Mouse (Mus musculus) cortical plate, adult 2 months (tissue): ENCODE data around the gene Arhgap23. TPM values are rescaled to one million over a fixed set of nuclear protein-coding genes. Genes with fewer than 3 reads are reported as not detected.

ENCODE experiments used
- H3K27ac ChIP-seq: fragments of 200-500 bp; 2 replicates; pipeline ENCODE4 v1.5.1; 2012; ENCODE audit warnings: low read length, control low read depth, inconsistent platforms; ENCODE audit not compliant: insufficient read depth
- H3K4me1 ChIP-seq: fragments of 200-500 bp; 2 replicates; pipeline ENCODE4 v1.6.1; 2011; ENCODE audit warnings: low read length; ENCODE audit not compliant: control insufficient read depth, insufficient read depth
- H3K4me3 ChIP-seq: fragments of 200-500 bp; 2 replicates; pipeline ENCODE4 v1.5.1; 2011; ENCODE audit warnings: mild to moderate bottlenecking, low read length, control low read depth; ENCODE audit not compliant: insufficient read depth
- CTCF ChIP-seq: fragments of 200-500 bp; IDR thresholded peaks from 2 replicates; pipeline ENCODE4 v1.5.1; 2011; ENCODE audit warnings: mild to moderate bottlenecking, control low read depth, low read length; ENCODE audit not compliant: insufficient read depth; ENCODE audit errors: extremely low read depth
- POLR2A ChIP-seq: fragments of 200-500 bp; IDR thresholded peaks from 2 replicates; pipeline ENCODE4 v1.6.1; 2011; ENCODE audit warnings: mild to moderate bottlenecking, low read length, control low read depth; ENCODE audit not compliant: insufficient read depth; ENCODE audit errors: extremely low read depth
- polyA plus RNA-seq: library from polyadenylated mRNA; depleted of rRNA; stranded (reverse); fragments of >200 nt; gene quantifications from 2 replicates; pipeline ENCODE4 v1.2.3, GENCODE M21; 2012; rRNA removed

The Arhgap23 gene
- polyA plus RNA-seq, 1 experiment: 71.5 TPM

- Histone ChIP-seq H3K4me3 (no peak overlapping the region), H3K4me1 (peaks cover 17% of the 10 kb centered on the region), H3K27ac (peak overlapping the region; percentile 78)
- no peak for TF ChIP-seq POLR2A
- no peak for TF ChIP-seq CTCF
These were observed 127.1 kb downstream of the Arhgap23 start for GRCm38 (mm10) chr11:97542171-97543150.

GRCm38 (mm10) chr11:97543181-97543733 is 127.9 kb downstream of the Arhgap23 start:
- Histone ChIP-seq H3K4me1 (peaks cover 19% of the 10 kb centered on the region), H3K27ac (peak overlapping the region; percentile 85)
- TF ChIP-seq CTCF (no peak), POLR2A (no peak)

GRCm38 (mm10) chr11:97543883-97544282 is 128.6 kb downstream of the Arhgap23 start:
- no peak overlapping the region for H3K4me3 ChIP-seq
- peak overlapping the region; percentile 85 for H3K27ac ChIP-seq
- H3K4me1 ChIP-seq: peaks cover 19% of the 10 kb centered on the region
- TF ChIP-seq CTCF (no peak), POLR2A (no peak)

More at GRCm38 (mm10) chr11:97543181-97543733, 127.9 kb downstream of the Arhgap23 start:
- H3K4me3 ChIP-seq: no peak overlapping the region

- TF ChIP-seq CTCF: no peak
- H3K4me3 ChIP-seq: peak overlapping the region; percentile 39
- H3K27ac ChIP-seq: peak overlapping the region; percentile 24; the same call in 1 of the 2 replicates
- H3K4me1 ChIP-seq: peaks cover 18% of the 10 kb centered on the region
These were observed 130.7 kb downstream of the Arhgap23 start for GRCm38 (mm10) chr11:97545808-97546560.

GRCm38 (mm10) chr11:97546804-97547411 is 131.6 kb downstream of the Arhgap23 start:
- H3K27ac ChIP-seq: peak overlapping the region; percentile 91
- H3K4me1 ChIP-seq: peaks cover 18% of the 10 kb centered on the region
- H3K4me3 ChIP-seq: peak overlapping the region; percentile 39
- TF ChIP-seq POLR2A: no peak
- TF ChIP-seq CTCF: no peak

- H3K4me1 ChIP-seq: peaks cover 19% of the 10 kb centered on the region
- H3K27ac ChIP-seq: 0 out of 2 replicates have a peak overlapping the region, but pooled peaks have one; percentile 16
- H3K4me3 ChIP-seq: no peak overlapping the region; the same call in 1 of the 2 replicates
- TF ChIP-seq POLR2A: no peak
- no peak for TF ChIP-seq CTCF
These were observed 132.8 kb downstream of the Arhgap23 start for GRCm38 (mm10) chr11:97547957-97548706.

GRCm38 (mm10) chr11:97548757-97549156 is 133.4 kb downstream of the Arhgap23 start:
- no peak overlapping the region for H3K4me3 ChIP-seq
- H3K4me1 ChIP-seq: peaks cover 17% of the 10 kb centered on the region
- TF ChIP-seq CTCF: no peak
- TF ChIP-seq POLR2A: no peak
- H3K27ac ChIP-seq: no peak overlapping the region

Other genes with a start within 250 kb of the Arhgap23 start
- 73.2 and 76.8 TPM in 2 replicates for gene Kpnb1, start 227.7 kb upstream of the Arhgap23 start, polyA plus RNA-seq
- gene Npepps, start 134.9 kb upstream of the Arhgap23 start, polyA plus RNA-seq: 81.2 and 88.0 TPM in 2 replicates
- gene Mrpl45, start 99.8 kb upstream of the Arhgap23 start, polyA plus RNA-seq: 27.7 and 29.5 TPM in 2 replicates
- gene Gpr179, start 63.5 kb upstream of the Arhgap23 start, polyA plus RNA-seq: 0.15 and 0.21 TPM in 2 replicates
- gene Socs7, start 53.0 kb upstream of the Arhgap23 start, polyA plus RNA-seq: 47.9 and 49.7 TPM in 2 replicates
- gene 4933428G20Rik, start 84.8 kb downstream of the Arhgap23 start, polyA plus RNA-seq: 0.06 TPM in 1 of 2 replicates, not detected in the other
- 141 and 146 TPM in 2 replicates for gene Srcin1, start 160.7 kb downstream of the Arhgap23 start, polyA plus RNA-seq
- gene Epop, start 214.2 kb downstream of the Arhgap23 start, polyA plus RNA-seq: 89.5 and 95.2 TPM in 2 replicates
- gene Mllt6, start 247.9 kb downstream of the Arhgap23 start, polyA plus RNA-seq: 78.5 and 83.4 TPM in 2 replicates